Mouse (Mus musculus) fibroblast of lung, adult 2 months (primary cell): Measurements from ENCODE around the gene Sh3bgrl3.

Experiments used
- DNase-seq: peaks from one replicate; pipeline ENCODE4 v3.0.0-alpha.2; 2011; ENCODE audit warnings: low read depth

Gene Sh3bgrl3

GRCm38 (mm10) chr4:134078694-134079093, 49.9 kb downstream of the Sh3bgrl3 start:
- DNase-seq = no peak
